Mouse (Mus musculus): ENCODE results near the gene Igflr1. TPM values are rescaled to one million over a fixed set of nuclear protein-coding genes. Genes with fewer than 3 reads are reported as not detected.
A peak's percentile ranks its signal among the peaks of the same experiment; 100 is the strongest.

Gene Igflr1
- 2.9 and 3.7 TPM in 2 replicates for polyA plus RNA-seq (2014; fragmentation: Nextera tagmentation; extraction: Ambion mirVana)

GRCm38 (mm10) chr7:30564970-30565571 lies at the start of gene Igflr1:
Igflr1 (plus strand) TSS chr7:30565427.
- peaks cover 13% of the 10 kb centered on the region; the same call in 1 of the 2 replicates for H3K4me1 ChIP-seq (ENCODE audit: control insufficient read depth, insufficient read depth, low read length)
- H3K9ac ChIP-seq (ENCODE audit: low read depth, low read length) = no peak within 1 kb of the TSS
- no peak for ATAC-seq (ENCODE audit: low FRiP score, low TSS enrichment)
- no peak within 1 kb of the TSS for H3K4me2 ChIP-seq (replicated peaks; ENCODE audit: low read depth, low read length)
- H3K36me3 ChIP-seq (ENCODE audit: control insufficient read depth, insufficient read depth, low read length) = peaks cover 50% of the 10 kb centered on the region
- H3K4me3 ChIP-seq (ENCODE audit: low read length) = no peak within 1 kb of the TSS
- H3K27ac ChIP-seq (ENCODE audit: low read depth, low read length) = no peak within 1 kb of the TSS
- no peaks in the 10 kb centered on the region for H3K9me3 ChIP-seq (ENCODE audit: control insufficient read depth, low read length)
- 93% methylated on average over 12 of the region's 12 CpGs for WGBS
- no peaks in the 10 kb centered on the region for H3K27me3 ChIP-seq (ENCODE audit: control insufficient read depth, insufficient read depth, low read length)

- Histone ChIP-seq H3K27ac (ENCODE audit: low read depth, low read length) (no peak overlapping the region), H3K9me3 (ENCODE audit: control insufficient read depth, low read length) (no peaks in the 10 kb centered on the region), H3K4me1 (ENCODE audit: control insufficient read depth, insufficient read depth, low read length) (no peaks in the 10 kb centered on the region), H3K4me3 (ENCODE audit: low read length) (no peak overlapping the region), H3K27me3 (ENCODE audit: control insufficient read depth, insufficient read depth, low read length) (no peaks in the 10 kb centered on the region), H3K36me3 (ENCODE audit: control insufficient read depth, insufficient read depth, low read length) (peaks cover under 1% of the 10 kb centered on the region; the same call in 1 of the 2 replicates), H3K9ac (ENCODE audit: low read depth, low read length) (no peak overlapping the region), H3K4me2 (replicated peaks; ENCODE audit: low read depth, low read length) (no peak overlapping the region)
- 43% methylated on average over 8 of the region's 8 CpGs for WGBS
- ATAC-seq (ENCODE audit: low FRiP score, low TSS enrichment) = no peak
Observed at GRCm38 (mm10) chr7:30518325-30518724, 46.9 kb upstream of the Igflr1 start.

GRCm38 (mm10) chr7:30520396-30520795 lies 44.8 kb upstream of the Igflr1 start:
- H3K27me3 ChIP-seq (ENCODE audit: control insufficient read depth, insufficient read depth, low read length) = no peaks in the 10 kb centered on the region
- no peak overlapping the region for H3K4me3 ChIP-seq (ENCODE audit: low read length)
- peaks cover 14% of the 10 kb centered on the region for H3K36me3 ChIP-seq (ENCODE audit: control insufficient read depth, insufficient read depth, low read length)
- no peak overlapping the region for H3K9ac ChIP-seq (ENCODE audit: low read depth, low read length)
- no peak overlapping the region for H3K27ac ChIP-seq (ENCODE audit: low read depth, low read length)
- 0 out of 2 replicates have a peak, but pooled peaks cover 3% of the 10 kb centered on the region for H3K4me1 ChIP-seq (ENCODE audit: control insufficient read depth, insufficient read depth, low read length)
- no peaks in the 10 kb centered on the region for H3K9me3 ChIP-seq (ENCODE audit: control insufficient read depth, low read length)
- ATAC-seq (ENCODE audit: low FRiP score, low TSS enrichment) = no peak
- H3K4me2 ChIP-seq (replicated peaks; ENCODE audit: low read depth, low read length) = no peak overlapping the region
- WGBS = 35% methylated on average over 4 of the region's 4 CpGs

GRCm38 (mm10) chr7:30520856-30521255 lies 44.4 kb upstream of the Igflr1 start:
- Histone ChIP-seq H3K4me3 (ENCODE audit: low read length) (no peak overlapping the region), H3K36me3 (ENCODE audit: control insufficient read depth, insufficient read depth, low read length) (peaks cover 17% of the 10 kb centered on the region), H3K9me3 (ENCODE audit: control insufficient read depth, low read length) (no peaks in the 10 kb centered on the region), H3K27ac (ENCODE audit: low read depth, low read length) (no peak overlapping the region), H3K9ac (ENCODE audit: low read depth, low read length) (no peak overlapping the region), H3K4me1 (ENCODE audit: control insufficient read depth, insufficient read depth, low read length) (peaks cover 5% of the 10 kb centered on the region), H3K4me2 (replicated peaks; ENCODE audit: low read depth, low read length) (no peak overlapping the region), H3K27me3 (ENCODE audit: control insufficient read depth, insufficient read depth, low read length) (no peaks in the 10 kb centered on the region)
- ATAC-seq (ENCODE audit: low FRiP score, low TSS enrichment) = no peak
- 84% methylated on average over 5 of the region's 5 CpGs for WGBS

- Histone ChIP-seq H3K4me3 (ENCODE audit: low read length) (no peak overlapping the region), H3K36me3 (ENCODE audit: control insufficient read depth, insufficient read depth, low read length) (peaks cover 29% of the 10 kb centered on the region), H3K4me1 (ENCODE audit: control insufficient read depth, insufficient read depth, low read length) (peaks cover 17% of the 10 kb centered on the region), H3K9ac (ENCODE audit: low read depth, low read length) (no peak overlapping the region), H3K4me2 (replicated peaks; ENCODE audit: low read depth, low read length) (no peak overlapping the region), H3K9me3 (ENCODE audit: control insufficient read depth, low read length) (no peaks in the 10 kb centered on the region), H3K27me3 (ENCODE audit: control insufficient read depth, insufficient read depth, low read length) (no peaks in the 10 kb centered on the region), H3K27ac (ENCODE audit: low read depth, low read length) (peak overlapping the region; percentile 38; the same call in 1 of the 2 replicates)
- ATAC-seq (ENCODE audit: low FRiP score, low TSS enrichment) = peak; percentile 21; the same call in 1 of the 2 replicates
- WGBS = 54% methylated on average over 10 of the region's 10 CpGs
Observed at GRCm38 (mm10) chr7:30522871-30523270, 42.4 kb upstream of the Igflr1 start.

GRCm38 (mm10) chr7:30524487-30524886 lies 40.7 kb upstream of the Igflr1 start:
- H3K4me1 ChIP-seq (ENCODE audit: control insufficient read depth, insufficient read depth, low read length) = peaks cover 17% of the 10 kb centered on the region
- peaks cover 45% of the 10 kb centered on the region for H3K36me3 ChIP-seq (ENCODE audit: control insufficient read depth, insufficient read depth, low read length)
- ATAC-seq (ENCODE audit: low FRiP score, low TSS enrichment) = no peak
- no peaks in the 10 kb centered on the region for H3K27me3 ChIP-seq (ENCODE audit: control insufficient read depth, insufficient read depth, low read length)
- H3K9ac ChIP-seq (ENCODE audit: low read depth, low read length) = no peak overlapping the region
- H3K9me3 ChIP-seq (ENCODE audit: control insufficient read depth, low read length) = no peaks in the 10 kb centered on the region
- H3K4me3 ChIP-seq (ENCODE audit: low read length) = no peak overlapping the region
- 85% methylated on average over 6 of the region's 6 CpGs for WGBS
- H3K4me2 ChIP-seq (replicated peaks; ENCODE audit: low read depth, low read length) = no peak overlapping the region
- H3K27ac ChIP-seq (ENCODE audit: low read depth, low read length) = no peak overlapping the region; the same call in 1 of the 2 replicates

GRCm38 (mm10) chr7:30525954-30526353 lies 39.3 kb upstream of the Igflr1 start:
- ATAC-seq (ENCODE audit: low FRiP score, low TSS enrichment) = peak; percentile 33; the same call in 1 of the 2 replicates

GRCm38 (mm10) chr7:30526399-30526798 lies 38.8 kb upstream of the Igflr1 start:
- no peak; the same call in 1 of the 2 replicates for ATAC-seq (ENCODE audit: low FRiP score, low TSS enrichment)
- no peaks in the 10 kb centered on the region for H3K9me3 ChIP-seq (ENCODE audit: control insufficient read depth, low read length)
- H3K36me3 ChIP-seq (ENCODE audit: control insufficient read depth, insufficient read depth, low read length) = peaks cover 61% of the 10 kb centered on the region
- H3K4me3 ChIP-seq (ENCODE audit: low read length) = 0 out of 2 replicates have a peak overlapping the region, but pooled peaks have one; percentile 8
- H3K4me1 ChIP-seq (ENCODE audit: control insufficient read depth, insufficient read depth, low read length) = peaks cover 17% of the 10 kb centered on the region
- peak overlapping the region; percentile 70 for H3K27ac ChIP-seq (ENCODE audit: low read depth, low read length)
- 11% methylated on average over 17 of the region's 17 CpGs for WGBS
- H3K4me2 ChIP-seq (replicated peaks; ENCODE audit: low read depth, low read length) = peak overlapping the region; percentile 30
- no peaks in the 10 kb centered on the region for H3K27me3 ChIP-seq (ENCODE audit: control insufficient read depth, insufficient read depth, low read length)
- H3K9ac ChIP-seq (ENCODE audit: low read depth, low read length) = peak overlapping the region; percentile 25; the same call in 1 of the 2 replicates

More at GRCm38 (mm10) chr7:30525954-30526353, 39.3 kb upstream of the Igflr1 start:
- peak overlapping the region; percentile 30 for H3K4me2 ChIP-seq (replicated peaks; ENCODE audit: low read depth, low read length)
- peak overlapping the region; percentile 70 for H3K27ac ChIP-seq (ENCODE audit: low read depth, low read length)
- peaks cover 59% of the 10 kb centered on the region for H3K36me3 ChIP-seq (ENCODE audit: control insufficient read depth, insufficient read depth, low read length)
- H3K27me3 ChIP-seq (ENCODE audit: control insufficient read depth, insufficient read depth, low read length) = no peaks in the 10 kb centered on the region
- H3K4me3 ChIP-seq (ENCODE audit: low read length) = 0 out of 2 replicates have a peak overlapping the region, but pooled peaks have one; percentile 8
- WGBS = 22% methylated on average over 10 of the region's 10 CpGs
- no peaks in the 10 kb centered on the region for H3K9me3 ChIP-seq (ENCODE audit: control insufficient read depth, low read length)
- H3K4me1 ChIP-seq (ENCODE audit: control insufficient read depth, insufficient read depth, low read length) = peaks cover 17% of the 10 kb centered on the region
- peak overlapping the region; percentile 25; the same call in 1 of the 2 replicates for H3K9ac ChIP-seq (ENCODE audit: low read depth, low read length)

- peaks cover 17% of the 10 kb centered on the region for H3K4me1 ChIP-seq (ENCODE audit: control insufficient read depth, insufficient read depth, low read length)
- 71% methylated on average over 14 of the region's 14 CpGs for WGBS
- no peak overlapping the region for H3K4me3 ChIP-seq (ENCODE audit: low read length)
- H3K27me3 ChIP-seq (ENCODE audit: control insufficient read depth, insufficient read depth, low read length) = no peaks in the 10 kb centered on the region
- H3K4me2 ChIP-seq (replicated peaks; ENCODE audit: low read depth, low read length) = no peak overlapping the region; the same call in 1 of the 2 replicates
- H3K27ac ChIP-seq (ENCODE audit: low read depth, low read length) = no peak overlapping the region
- no peaks in the 10 kb centered on the region for H3K9me3 ChIP-seq (ENCODE audit: control insufficient read depth, low read length)
- no peak for ATAC-seq (ENCODE audit: low FRiP score, low TSS enrichment)
- H3K36me3 ChIP-seq (ENCODE audit: control insufficient read depth, insufficient read depth, low read length) = peaks cover 67% of the 10 kb centered on the region
- H3K9ac ChIP-seq (ENCODE audit: low read depth, low read length) = no peak overlapping the region
Observed at GRCm38 (mm10) chr7:30526981-30527380, 38.2 kb upstream of the Igflr1 start.
